In the genomic region with DNA sequence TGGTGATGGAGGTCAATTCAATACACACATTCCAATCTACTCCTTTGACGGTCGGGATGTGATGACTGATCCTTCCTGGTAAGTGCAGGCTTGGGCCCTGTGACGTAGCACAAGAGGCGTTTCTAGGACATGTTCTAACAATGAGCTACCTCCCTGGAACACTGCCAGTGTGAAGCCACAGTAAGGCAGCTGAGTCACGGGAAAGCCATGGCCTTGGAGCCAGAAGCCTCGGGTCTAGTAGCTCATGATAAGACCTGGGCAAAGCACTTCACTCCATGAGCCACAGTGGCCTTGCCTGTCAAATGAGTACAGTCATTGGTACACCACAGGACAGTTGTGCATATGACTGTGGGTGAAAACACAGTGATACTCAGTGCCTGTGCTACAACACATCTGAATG, we compare ENCODE assay signal across 1 mouse cellular context.
TF ChIP-seq lines count a peak whose summit lies in the region.

No protein-coding gene starts in this region.

TF ChIP-seq in MEL, 35 proteins besides CTCF, POLR2A, EP300 and RAD21 (continued from another document):
- TF ChIP-seq MYC (IDR thresholded peaks at IDR 0.05; ENCODE audit: low read depth, low read length) (0 out of 2 replicates have a peak, but pooled peaks have one; percentile 19), SMC3 (IDR thresholded peaks at IDR 0.05; ENCODE audit: low read depth, low read length) (no peak), NELFE (IDR thresholded peaks at IDR 0.05; ENCODE audit: low read depth, low read length) (no peak)
